Mouse (Mus musculus) ES-Bruce4 (cell line): Measurements from ENCODE around the gene Akap13. TPM values are rescaled to one million over a fixed set of nuclear protein-coding genes. Genes with fewer than 3 reads are reported as not detected.

Experiments
- H3K27ac ChIP-seq: 2 replicates; pipeline ENCODE4 v1.5.1; 2012; ENCODE audit warnings: low read length, inconsistent platforms; ENCODE audit not compliant: insufficient read depth
- H3K27me3 ChIP-seq: 2 replicates; pipeline ENCODE4 v1.6.1; 2012; ENCODE audit warnings: mild to moderate bottlenecking, low read length, inconsistent platforms; ENCODE audit not compliant: control insufficient read depth, poor library complexity, insufficient read depth, severe bottlenecking
- H3K36me3 ChIP-seq: 2 replicates; pipeline ENCODE4 v1.6.1; 2012; ENCODE audit warnings: inconsistent platforms, mild to moderate bottlenecking, low read length, moderate library complexity; ENCODE audit not compliant: control insufficient read depth, poor library complexity, insufficient read depth, severe bottlenecking
- H3K4me1 ChIP-seq: one replicate; pipeline ENCODE4 v1.8.1; 2011; ENCODE audit warnings: low read length; ENCODE audit not compliant: control insufficient read depth, insufficient read depth
- H3K4me3 ChIP-seq: 2 replicates; pipeline ENCODE4 v1.5.1; 2011; ENCODE audit warnings: low read depth, mild to moderate bottlenecking, low read length
- H3K9ac ChIP-seq: 2 replicates; pipeline ENCODE4 v1.6.1; 2012; ENCODE audit warnings: low read depth, mild to moderate bottlenecking, inconsistent platforms; ENCODE audit not compliant: poor library complexity, severe bottlenecking
- H3K9me3 ChIP-seq: replicated peaks from 2 replicates; pipeline ENCODE4 v1.6.1; 2012; ENCODE audit warnings: mild to moderate bottlenecking, low read length, inconsistent platforms; ENCODE audit not compliant: control insufficient read depth, poor library complexity, insufficient read depth, severe bottlenecking
- CTCF ChIP-seq: IDR thresholded peaks from one replicate; pipeline ENCODE4 v1.8.1; 2011; ENCODE audit warnings: low read depth, low read length
- EP300 ChIP-seq: IDR thresholded peaks from 2 replicates; pipeline ENCODE4 v1.6.1; 2011; ENCODE audit warnings: low read depth, low read length; ENCODE audit not compliant: insufficient read depth
- POLR2A ChIP-seq: IDR thresholded peaks from one replicate; pipeline ENCODE4 v1.8.1; 2011; ENCODE audit warnings: low read length; ENCODE audit not compliant: insufficient read depth
- polyA plus RNA-seq: library from polyadenylated mRNA; stranded (reverse); fragments of >200 nt; gene quantifications from 2 replicates; pipeline ENCODE4 v1.2.4, GENCODE M21; 2011; ENCODE audit warnings: low read depth; ENCODE audit not compliant: missing spikeins, insufficient read depth, insufficient read length

Akap13 gene
- polyA plus RNA-seq, 1 experiment = 27.4 TPM

DNA sequence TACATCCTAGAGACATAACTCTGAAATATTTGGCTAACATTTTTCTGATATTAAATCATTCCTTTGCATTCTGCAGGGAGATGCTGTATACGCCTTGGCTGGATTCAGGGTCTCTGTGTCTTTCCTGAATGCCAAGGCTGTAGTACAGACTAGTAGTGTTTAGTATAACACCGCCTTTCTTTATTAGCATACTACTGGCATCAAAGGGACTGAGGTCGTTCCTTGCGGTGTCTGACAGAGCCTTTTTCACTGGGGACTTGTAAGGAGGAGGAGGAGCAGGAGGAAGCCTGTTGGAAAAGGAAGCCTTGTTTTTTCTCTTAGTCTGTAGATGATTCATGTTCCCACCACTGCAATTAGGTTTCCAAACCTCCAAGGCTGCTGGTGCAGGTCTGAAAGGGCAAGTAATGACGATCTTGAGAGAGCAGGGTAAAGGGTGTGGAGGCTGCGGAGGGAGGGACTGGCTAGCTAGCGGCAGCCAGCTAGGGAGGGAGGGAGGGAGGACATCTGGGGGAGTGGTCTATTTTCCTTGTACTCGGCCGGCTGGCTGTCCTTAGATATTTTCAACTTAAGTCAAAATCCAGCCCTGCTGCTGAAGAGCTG is 186.9 kb downstream of the Akap13 start:
- TF ChIP-seq CTCF (no peak), POLR2A (no peak), EP300 (no peak)
- Histone ChIP-seq H3K27me3 (no peaks in the 10 kb centered on the region), H3K4me3 (no peak overlapping the region), H3K9ac (no peak overlapping the region), H3K36me3 (no peaks in the 10 kb centered on the region), H3K9me3 (no peaks in the 10 kb centered on the region), H3K27ac (no peak overlapping the region), H3K4me1 (peaks cover 3% of the 10 kb centered on the region)

DNA sequence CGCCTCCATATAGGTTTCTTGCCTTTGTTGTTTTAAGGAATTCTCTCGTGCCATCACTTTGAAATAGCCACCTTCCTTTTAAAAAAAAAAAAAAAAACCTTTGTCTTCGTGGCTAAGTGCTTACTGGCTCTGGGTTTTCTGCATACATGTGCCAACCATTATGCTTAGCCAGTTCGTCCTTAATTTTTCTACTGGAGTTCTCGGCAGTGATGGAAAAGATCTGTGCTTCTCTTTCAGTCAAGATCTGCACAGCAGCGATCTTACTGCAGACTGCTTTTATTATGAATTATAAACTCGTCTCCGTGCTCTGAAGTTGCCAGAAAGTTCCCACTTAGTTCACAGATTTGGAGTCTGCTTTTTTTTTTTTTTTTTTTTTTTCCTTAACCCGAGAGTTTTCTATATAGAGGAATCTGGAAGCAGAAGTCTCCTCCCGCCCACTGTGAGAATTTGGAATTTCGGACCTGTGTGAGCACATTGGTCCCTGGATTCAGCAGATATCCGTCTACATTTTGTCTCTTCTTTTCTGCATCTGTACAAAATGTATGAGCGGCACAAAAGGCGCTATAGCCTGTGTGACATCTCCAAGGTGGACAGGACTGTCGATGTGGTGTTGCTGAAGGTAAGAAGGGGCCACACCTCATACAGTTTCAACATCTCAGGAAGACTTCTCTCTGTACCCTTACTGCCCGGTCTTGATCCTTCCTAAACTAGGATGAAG is 187.7 kb downstream of the Akap13 start:
- no peak for TF ChIP-seq CTCF
- TF ChIP-seq POLR2A = no peak
- no peak for TF ChIP-seq EP300
- Histone ChIP-seq H3K9me3 (no peaks in the 10 kb centered on the region), H3K4me3 (no peak overlapping the region), H3K9ac (no peak overlapping the region), H3K27ac (no peak overlapping the region), H3K4me1 (peaks cover 3% of the 10 kb centered on the region), H3K36me3 (no peaks in the 10 kb centered on the region), H3K27me3 (no peaks in the 10 kb centered on the region)

DNA sequence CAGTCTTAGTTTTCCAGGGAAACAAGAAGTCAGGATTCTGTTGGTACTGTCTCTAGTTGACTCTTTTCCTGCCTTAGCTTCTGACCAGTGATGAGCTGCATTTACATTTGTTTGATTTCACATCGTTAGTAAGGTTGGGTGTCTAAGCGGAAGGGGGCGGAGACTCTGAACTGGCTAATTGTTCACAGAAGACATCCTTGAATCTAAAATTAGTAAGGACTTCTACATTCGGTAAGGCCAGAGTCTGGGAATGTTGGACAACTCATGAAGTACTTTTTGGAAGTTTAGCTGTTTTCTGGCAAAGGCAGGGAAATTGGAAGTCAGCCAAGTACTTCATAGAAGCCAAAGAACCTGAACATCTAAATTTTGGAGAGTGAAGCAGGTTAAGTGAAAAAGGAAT is 188.7 kb downstream of the Akap13 start:
- no peaks in the 10 kb centered on the region for H3K27me3 ChIP-seq
- H3K9ac ChIP-seq = no peak overlapping the region
- no peaks in the 10 kb centered on the region for H3K36me3 ChIP-seq
- peaks cover 3% of the 10 kb centered on the region for H3K4me1 ChIP-seq
- TF ChIP-seq CTCF = no peak
- TF ChIP-seq POLR2A = no peak
- no peak for TF ChIP-seq EP300
- H3K9me3 ChIP-seq = no peaks in the 10 kb centered on the region
- peak overlapping the region; percentile 26; the same call in 1 of the 2 replicates for H3K27ac ChIP-seq
- H3K4me3 ChIP-seq = no peak overlapping the region

DNA sequence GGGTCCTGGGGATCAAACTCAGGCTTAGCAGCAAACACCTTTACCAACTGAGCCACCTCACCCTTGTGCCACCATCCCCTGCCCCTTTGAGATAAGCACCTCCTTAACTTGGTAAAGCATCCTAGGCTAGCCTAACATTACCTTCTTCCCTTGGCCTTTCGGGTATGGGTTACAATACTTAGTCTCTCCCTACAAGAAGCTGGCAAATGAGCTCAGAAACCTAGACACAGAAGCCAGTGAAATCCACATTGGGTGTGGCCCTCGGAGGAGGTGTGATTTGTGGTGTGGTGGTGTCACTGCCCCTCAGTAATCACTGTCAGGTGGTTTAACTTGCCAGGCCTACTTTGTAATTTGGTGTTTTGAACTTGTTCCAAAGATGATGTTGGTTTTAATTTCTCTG is 189.3 kb downstream of the Akap13 start:
- H3K9me3 ChIP-seq = no peaks in the 10 kb centered on the region
- H3K4me1 ChIP-seq = peaks cover 3% of the 10 kb centered on the region
- H3K9ac ChIP-seq = no peak overlapping the region
- H3K36me3 ChIP-seq = no peaks in the 10 kb centered on the region
- no peak overlapping the region for H3K27ac ChIP-seq
- TF ChIP-seq POLR2A (no peak), CTCF (no peak)
- no peaks in the 10 kb centered on the region for H3K27me3 ChIP-seq
- H3K4me3 ChIP-seq = no peak overlapping the region

DNA sequence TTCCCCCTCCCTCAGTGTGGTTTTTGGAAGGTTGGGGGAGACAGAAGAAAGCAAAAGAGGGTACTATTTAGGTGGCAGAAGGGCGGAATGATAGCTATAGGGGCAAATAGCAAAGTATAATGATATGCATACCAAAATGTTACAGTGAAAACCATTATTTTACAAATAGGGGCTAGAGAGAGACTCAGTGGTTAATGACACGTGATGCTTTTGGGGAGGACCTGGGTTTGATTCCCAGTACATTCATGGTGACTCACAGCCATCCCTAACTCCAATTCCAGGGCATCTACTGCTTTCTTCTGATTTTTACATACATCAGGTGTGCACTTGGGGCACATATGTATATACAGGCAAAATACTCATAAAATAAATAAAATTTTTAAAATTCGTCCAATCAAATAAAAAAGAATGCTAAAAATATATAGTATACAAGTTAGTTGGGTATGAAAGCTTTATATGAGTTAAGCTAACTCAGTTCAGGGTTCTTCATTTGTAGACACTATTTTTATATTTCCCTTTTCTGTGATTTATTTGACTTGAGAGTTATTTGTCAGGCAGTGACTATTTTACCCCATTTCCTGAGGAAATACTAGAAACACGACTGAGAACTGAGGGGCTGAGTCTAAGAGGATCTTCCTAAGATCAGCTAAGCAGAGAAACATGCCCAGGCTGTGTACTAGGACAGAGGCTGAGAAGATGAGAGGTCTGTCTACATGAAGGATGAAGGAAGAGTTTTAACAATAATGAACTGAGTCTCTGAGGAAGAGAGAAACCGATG is 190.0 kb downstream of the Akap13 start:
- no peaks in the 10 kb centered on the region for H3K27me3 ChIP-seq
- no peaks in the 10 kb centered on the region for H3K9me3 ChIP-seq
- no peak overlapping the region for H3K27ac ChIP-seq
- TF ChIP-seq CTCF = no peak
- TF ChIP-seq POLR2A = no peak
- no peak overlapping the region for H3K4me3 ChIP-seq
- no peaks in the 10 kb centered on the region for H3K36me3 ChIP-seq
- no peak overlapping the region for H3K9ac ChIP-seq
- H3K4me1 ChIP-seq = peaks cover 3% of the 10 kb centered on the region

DNA sequence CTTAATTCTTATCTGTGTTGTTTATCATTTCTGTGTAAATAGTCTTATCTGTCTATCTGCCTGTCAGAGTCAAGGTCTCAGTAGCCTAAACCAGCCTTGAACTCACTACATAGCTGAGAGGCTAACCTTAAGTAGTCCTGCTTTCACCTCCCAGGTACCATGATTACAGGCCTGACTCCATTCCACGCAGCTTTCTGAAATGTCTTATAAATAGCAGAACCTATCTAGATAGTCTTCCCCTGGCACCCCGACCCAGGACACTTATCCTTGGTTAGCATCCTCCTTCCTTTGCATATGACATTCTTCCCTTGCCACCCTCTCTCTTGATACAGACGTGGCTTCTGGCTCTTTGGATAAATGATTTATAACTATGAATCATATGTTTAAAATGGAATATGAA is 192.7 kb downstream of the Akap13 start:
- H3K4me1 ChIP-seq = peaks cover 3% of the 10 kb centered on the region
- no peaks in the 10 kb centered on the region for H3K9me3 ChIP-seq
- H3K4me3 ChIP-seq = no peak overlapping the region
- H3K9ac ChIP-seq = no peak overlapping the region
- TF ChIP-seq CTCF (no peak), POLR2A (no peak), EP300 (no peak)
- no peaks in the 10 kb centered on the region for H3K36me3 ChIP-seq
- H3K27me3 ChIP-seq = no peaks in the 10 kb centered on the region
- H3K27ac ChIP-seq = no peak overlapping the region
